Mouse (Mus musculus) C3H10T1/2 (cell line): ENCODE data around the gene Trim32. TPM values are rescaled to one million over a fixed set of nuclear protein-coding genes. Genes with fewer than 3 reads are reported as not detected.

Experiments used
- polyA plus RNA-seq, 2 experiments: library from polyadenylated mRNA; unstranded; fragments of >200 nt; fragmentation: generic; extraction: Trizol; gene quantifications; one replicate each; pipeline ENCODE4 v1.2.1; 2012; ENCODE audit warnings: missing spikeins in 2 of 2

Trim32 gene
- 10 to 100 TPM in 1 of 2 experiments, 1 to 10 TPM in 1; 7.9 to 33.9 TPM for polyA plus RNA-seq

DNA sequence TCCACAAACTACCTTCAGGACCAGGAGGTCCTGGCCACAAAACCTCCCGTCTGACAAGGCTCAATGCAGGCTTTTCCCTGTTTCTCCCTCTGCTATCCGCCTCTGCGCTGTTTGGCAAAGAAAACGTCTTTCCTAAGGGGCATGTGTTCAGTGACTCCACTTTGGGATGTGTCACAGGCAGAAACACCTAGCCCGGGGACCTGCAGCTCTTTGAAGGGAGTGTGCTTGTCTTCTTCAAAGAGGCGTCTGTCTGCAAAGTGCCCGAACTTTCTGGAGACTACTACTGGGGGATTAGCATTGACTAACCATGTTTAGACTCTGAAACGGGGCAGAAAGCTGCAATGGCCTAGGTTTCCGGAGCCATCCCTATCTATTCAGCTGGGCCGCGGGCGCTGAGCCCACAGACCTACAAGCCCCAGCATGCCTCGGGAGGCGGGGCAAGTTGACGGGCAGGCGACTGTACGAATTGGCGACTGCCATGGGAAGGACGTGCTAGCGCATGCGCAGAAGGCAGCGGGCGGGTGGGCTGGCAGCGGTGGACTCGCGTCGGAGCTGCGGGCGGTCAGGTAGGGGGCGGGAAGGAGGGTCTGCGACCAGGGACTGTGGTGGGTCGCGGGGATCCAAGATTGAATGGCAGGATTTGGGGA is at the start of gene Trim32:
TSS of gene Trim32 (plus strand) at position 483 of the 647 bp plus-strand sequence.

